Mouse (Mus musculus) neural tube, embryonic 10.5 days (tissue): ENCODE data around the gene Srsf4.
A peak's percentile ranks its signal among the peaks of the same experiment; 100 is the strongest.

Experiments
- DNase-seq: peaks from one replicate; pipeline ENCODE4 v3.0.0-alpha.2; 2017; ENCODE audit warnings: low spot score; ENCODE audit errors: extremely low spot score

The Srsf4 gene

DNA sequence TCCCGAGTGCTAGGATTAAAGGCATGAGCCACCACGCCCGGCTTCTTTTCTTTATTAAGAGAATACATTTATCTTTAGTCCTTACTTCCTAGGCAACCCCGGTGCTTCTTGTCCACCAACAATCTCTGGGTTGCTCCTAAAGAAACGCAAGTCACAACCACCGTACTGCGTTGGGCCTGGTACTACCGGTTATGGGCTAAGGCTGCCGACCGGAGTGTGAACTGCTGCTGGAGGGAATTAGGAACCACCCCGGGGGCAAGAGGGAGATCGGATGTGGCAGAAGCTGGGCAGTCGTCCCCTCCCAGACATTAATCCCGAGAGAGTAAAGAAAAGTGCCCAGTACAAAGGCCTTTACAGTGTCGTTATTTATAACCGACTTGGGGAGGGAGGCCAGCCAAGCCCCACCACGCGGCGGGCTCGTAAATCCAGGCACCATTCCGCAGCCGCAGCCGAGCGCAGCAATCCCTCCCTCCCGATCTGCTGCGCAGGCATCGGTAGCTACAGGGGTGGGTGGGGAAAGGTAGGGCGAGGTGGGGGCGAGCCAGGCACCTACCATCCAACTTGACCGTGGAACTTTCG lies 41.6 kb downstream of the Srsf4 start:
- DNase-seq: peak; percentile 67

DNA sequence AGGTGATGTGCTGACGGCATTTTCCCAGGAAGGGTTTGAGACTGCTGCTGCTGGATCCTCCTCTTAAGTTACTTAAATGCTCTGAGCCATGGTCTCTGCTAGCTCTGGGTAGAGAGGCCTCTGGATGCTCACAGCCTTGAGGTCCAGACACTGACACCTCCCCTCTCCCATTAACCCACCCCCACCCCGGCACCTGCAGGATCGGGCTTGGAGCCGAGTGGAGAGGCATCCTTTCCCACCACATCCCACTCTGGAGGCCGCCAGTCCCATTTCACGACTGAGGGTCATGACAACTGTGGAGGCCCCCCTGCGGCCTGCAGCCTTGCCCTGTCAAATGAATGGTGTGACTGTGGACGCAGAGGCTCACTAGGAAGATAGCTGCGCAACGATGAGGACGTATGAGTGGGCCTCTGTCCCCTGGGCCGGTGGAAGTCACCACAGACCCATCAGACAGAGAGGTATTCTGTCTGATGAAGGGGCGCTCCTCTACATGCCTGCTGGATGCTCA lies 42.5 kb downstream of the Srsf4 start:
- DNase-seq: peak; percentile 35

DNA sequence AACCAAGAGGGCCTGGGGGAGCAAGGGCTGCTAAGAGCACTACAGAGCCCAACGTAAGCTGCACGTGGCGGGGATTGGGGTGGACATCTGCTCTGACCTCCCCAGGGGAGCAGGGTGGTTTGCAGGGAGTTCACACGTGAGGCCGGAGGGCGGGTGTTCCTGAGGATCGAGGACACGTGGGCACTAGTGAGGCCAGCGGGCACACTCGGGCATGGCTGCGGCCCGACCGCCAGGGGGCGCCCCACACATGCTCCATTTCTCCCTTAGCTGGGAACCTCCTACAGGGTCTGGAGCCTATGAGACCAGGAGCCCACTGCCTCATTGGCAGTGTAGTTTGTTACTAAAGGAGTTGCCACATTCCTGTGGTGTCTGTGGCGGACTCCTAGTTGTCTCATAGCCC lies 43.0 kb downstream of the Srsf4 start:
- DNase-seq: peak; percentile 83

DNA sequence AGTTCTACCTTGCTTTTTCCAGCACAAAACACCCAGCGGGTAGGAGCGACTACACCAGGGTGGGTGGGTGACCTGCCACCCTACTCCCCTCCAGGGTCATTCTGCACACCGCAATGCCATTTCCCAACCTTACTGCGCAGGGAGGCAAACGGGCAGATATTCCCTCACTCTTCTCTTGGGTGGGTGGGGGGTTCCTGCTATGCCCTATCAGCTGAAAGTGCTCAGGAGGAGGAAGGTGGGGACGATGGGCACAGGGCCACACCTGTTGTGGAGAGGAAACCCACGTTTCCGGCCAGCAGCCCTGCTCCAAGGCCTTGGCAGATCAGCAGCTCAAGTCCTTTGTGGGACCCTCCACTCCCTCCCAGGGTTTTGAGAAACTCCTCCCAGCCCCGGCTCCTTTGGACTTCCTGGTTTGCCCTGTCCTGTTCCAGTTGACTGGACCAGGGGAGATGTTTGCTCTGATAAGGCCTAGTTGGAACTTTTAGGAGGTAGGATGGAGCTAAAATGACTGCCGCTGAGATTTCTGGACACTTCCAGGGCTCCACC lies 43.7 kb downstream of the Srsf4 start:
- no peak for DNase-seq

DNA sequence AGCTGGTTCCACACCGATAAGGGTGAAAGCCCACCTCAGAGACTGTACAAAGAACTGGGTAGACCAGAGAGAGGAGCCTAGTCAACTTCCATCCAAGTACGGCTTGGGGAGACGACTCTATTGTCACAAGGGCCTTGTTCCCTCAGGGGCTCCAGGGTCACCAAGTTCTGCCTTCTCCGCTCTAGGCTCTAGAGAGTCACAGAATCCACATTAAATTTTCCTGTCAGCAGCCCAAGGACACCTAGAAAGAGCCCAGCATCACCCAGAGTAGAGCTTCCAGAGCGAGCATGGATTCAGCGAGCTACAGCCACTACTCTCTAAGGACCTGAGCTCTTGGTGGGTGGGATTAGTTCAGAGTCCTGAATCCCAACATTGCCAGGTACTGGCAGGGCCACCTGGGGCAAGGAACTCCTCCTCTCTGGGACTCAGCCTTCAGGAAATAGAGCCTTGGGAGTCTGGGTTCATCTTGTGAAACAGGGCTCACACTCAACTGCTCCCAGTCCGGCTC lies 44.7 kb downstream of the Srsf4 start:
- no peak for DNase-seq

DNA sequence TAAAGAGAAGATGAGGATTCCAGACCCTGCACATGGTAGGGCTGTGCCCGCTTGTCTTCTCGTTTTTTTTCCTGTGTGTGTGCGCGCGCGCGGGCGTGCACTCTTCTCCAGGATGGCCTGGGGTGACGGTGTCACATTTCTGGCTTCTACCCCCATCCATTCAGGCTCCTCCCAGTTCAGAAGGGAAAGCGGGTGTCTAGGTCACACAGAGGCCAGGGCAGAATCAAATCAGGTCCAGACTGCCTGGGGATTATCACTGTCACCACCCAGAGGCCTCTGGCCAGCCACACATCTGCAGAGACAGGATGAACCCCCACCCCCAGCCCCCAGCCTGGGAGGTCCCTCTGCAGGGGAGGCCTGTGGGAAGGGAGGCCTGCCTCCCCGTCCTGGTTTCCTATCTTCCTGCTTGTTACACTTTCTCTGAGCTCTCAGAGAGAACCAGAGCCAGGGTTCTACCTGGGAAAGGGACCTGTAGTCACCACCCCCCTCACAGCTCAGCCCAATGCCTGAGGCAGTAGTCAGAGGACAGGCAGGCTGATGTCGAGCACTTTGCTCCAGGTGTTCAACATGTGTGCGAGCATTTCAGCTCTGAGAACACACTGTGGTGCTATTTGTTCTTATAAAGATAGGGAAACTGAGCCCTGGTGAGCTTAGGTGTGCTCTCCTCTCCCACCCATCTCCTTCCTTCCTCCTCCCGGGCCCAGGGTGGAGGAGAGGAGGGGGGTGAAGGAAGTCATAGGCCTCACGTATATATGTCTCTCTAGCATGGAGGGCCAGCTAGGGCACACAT lies 45.5 kb downstream of the Srsf4 start:
- peak; percentile 79 for DNase-seq

DNA sequence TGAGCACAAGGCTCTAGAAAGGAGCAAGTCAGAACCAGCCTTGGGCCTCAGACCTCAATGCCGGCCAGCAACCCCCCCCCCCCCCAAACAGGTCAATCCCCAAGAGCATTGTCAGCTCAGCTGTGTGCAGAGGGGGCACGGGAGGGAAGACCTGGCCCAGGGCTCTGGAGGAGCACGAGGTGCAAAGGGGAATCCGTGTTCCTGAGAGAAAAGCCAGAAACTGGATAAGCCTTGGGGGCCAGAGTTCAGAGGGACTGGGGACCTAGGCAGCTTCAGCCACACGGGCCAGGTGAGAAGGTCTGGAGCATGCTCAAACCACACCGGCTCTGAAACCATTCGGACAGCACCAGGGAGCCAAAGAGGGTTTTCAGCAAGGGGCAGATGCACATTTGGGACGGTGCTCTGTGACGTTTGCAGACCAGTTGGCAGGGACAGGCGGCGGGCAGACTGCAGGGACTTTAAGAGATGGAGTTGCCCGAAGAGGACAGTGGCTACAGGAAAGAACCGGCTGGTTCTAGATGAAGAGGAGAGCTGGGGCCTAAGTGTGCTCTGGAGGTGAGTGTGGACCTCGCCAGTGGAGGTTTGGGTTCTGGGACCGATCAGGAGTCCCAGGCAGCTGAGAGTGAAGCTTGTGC lies 46.2 kb downstream of the Srsf4 start:
- peak; percentile 53 for DNase-seq

DNA sequence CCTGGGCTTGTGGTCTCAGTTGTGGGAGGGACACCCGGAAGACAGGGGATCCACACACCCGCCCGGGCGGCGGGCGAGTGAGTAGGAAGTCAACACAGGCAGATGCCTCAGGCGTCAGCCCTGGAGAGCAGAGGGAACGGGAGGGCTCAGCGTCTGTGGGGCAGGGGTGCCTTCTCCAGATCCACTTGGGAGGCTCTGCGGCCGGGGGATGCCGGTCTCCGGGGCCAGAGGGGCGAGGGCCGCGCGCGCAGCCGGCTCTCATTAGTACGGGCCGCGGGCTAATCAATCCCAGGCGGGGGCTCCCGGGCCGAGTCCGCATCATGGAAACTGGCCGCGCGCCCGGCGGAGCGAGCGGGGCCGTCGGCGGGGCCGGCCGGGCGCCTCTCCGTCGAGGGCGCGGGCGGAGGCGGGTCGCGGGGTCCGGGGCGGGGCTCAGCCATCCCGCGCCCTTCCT lies 46.8 kb downstream of the Srsf4 start:
- peak; percentile 73 for DNase-seq

DNA sequence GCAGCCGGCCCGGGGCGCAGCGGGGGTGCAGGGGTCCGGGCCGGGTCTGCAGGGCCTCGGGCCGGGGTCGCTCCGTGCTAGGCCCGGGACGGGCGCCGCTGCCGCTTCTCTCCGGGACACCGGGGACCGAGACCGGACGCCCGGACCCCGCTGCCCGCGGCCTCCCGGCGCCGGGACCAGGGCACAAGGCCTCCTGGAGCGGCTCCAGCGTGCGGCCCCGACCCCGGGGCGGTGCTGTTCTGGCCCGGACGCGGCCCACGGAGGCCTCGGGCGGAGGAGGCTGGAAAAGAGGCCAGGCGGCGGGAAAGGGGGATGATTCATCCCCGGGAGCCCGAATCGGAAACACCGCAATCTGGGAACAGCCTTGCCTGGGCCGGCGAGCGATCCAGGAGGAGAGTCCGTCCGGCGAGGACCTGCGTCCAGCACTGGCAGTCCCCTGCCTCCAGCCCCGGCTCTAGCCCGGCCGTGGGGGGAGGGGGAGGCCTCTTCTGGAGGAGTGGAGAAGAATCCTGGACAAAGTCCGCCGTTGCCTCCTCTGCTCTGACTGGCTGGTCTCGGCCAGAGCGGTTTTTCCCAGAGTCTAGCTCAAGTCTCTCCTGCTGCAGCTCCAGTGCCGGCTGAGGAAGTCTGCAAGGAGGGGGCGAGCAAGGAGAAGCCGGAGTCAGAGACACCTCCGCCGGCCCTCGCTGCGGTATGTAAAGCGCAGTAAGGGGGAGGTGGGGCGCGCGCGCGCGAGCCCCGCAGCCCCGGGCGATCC lies 47.4 kb downstream of the Srsf4 start:
- peak; percentile 81 for DNase-seq

DNA sequence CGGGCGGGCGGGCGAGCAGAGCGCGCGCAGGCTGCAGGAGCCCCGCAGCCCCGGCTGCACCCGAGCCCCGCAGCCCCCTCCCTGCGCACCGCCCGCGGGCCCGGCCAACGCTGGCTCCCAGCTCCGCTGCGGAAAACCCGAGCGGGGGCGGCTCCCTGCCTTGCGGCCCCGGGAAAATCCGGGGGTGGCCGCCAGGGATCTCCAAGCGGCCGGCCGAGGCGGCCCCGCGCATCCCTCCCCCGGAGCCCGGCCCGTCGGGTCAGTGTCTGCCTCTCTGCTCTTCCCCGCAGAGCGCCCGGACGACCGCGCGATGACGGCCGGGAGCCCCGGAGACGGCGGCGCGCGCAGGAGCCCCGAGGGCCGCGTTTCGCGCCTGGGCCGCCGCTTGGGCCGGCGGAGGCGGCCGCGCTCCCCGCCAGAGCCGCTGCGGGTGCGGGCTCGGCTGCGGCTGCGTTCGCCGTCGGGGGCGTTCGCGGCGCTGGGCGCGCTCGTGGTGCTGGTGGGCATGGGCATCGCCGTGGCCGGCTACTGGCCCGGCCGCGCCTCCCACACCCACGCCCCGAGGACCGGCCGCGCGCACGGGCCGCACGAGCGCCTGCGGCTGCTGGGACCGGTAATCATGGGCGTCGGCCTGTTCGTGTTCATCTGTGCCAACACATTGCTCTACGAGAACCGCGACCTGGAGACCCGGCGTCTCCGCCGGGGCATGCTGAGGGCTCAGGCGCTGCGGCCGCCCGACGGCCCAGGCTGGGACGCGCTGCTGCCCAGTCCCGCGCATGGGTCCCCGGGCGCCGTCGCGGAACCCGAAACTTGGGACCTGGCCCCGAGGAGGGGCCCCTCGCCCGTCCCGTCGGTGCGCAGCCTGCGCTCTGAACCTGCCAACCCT lies 48.3 kb downstream of the Srsf4 start, which contains the start of gene Tmem200b:
Gene Tmem200b (plus strand): TSS at position 311 of the 886 bp plus-strand sequence.
- peak; percentile 54 for DNase-seq

DNA sequence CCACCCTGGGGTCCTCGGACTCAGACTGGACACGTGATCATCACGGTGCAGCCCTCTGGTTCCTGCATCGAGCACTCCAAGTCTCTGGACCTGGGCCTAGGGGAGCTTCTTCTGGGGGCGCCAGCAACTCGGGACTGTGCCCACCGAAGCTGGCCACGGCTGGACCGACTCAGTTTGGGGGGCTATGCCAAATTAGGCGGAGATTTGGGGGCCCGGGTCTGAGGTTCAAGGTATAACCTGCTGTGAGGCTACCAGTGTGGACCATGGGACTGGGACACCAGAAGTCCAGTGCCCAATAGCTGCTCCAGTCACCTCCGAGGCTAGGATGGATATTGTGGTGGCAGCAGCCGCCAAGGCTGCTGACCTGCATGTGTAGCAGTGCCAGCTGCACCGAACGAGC lies 49.0 kb downstream of the Srsf4 start:
- peak; percentile 25 for DNase-seq

DNA sequence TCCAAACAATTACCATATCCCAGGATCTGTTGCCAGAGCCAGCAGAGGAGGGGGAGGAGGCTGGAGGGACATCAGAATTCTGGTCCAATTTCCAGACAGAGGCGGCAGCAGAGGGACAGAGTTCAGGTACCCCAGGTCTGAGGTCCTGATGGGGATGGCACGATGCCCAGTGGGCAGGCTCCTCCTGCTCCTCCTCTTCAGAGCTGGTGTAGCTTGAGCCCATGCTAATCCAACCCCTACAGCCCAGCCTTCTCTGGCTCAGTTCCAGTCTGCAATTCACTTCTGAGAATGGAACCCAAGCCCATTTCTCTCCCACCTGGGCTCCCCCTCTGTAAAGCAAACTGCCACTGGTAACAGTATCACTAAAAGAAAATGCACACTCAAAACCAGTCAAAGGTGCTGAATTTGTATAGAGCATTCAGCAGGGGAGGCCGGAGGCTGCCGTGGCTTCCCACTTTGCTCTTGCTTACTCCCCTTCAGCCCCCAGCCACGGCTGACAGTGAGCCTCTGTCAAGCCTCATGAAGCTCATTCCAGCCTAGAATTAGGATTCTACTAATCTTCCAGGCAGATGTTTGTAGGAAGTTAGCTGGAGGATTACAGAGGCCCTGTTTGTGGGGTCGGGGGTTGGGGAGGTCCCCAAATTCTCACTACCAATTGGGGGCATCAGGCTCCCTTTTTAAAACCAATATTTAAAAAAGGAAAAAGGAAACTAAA lies 50.8 kb downstream of the Srsf4 start:
- DNase-seq: no peak

DNA sequence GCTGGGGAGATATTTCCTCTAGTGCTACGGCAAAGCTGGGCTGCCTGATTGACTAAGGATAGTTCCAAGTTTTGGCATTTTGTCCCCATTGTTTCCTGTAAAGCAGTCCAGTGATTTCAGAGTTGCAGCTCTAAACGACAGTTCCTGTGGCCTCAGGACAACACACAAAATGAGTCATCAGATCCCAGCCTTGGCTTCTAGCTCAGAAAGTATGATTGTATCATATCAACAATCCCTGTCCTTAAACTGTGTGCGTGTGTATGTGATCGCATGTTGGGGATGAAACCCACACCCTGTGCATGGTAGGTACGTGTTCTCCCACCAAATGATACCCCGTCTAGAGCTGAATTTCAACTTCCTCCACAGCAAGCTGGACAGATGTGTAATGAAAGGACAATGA lies 55.7 kb downstream of the Srsf4 start:
- DNase-seq: no peak

DNA sequence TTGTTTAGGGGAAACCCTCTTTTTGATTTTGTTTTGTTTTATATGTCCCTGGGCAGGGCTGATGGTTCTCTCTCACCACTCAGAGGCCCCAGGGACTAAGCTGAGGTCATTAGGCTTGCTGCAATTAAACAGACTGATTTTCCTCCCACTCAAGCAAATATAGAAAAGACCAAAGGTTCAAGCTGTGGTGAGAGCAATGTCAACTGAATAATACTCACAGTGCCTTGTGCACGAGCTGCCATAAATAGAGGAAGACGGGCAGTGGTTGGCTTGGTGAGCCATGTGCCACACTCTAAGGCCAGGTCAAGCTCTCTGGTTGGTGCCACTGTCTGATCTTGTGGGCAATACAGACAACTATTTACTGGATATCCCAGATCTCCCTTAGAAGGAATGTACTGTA lies 66.0 kb downstream of the Srsf4 start:
- no peak for DNase-seq

DNA sequence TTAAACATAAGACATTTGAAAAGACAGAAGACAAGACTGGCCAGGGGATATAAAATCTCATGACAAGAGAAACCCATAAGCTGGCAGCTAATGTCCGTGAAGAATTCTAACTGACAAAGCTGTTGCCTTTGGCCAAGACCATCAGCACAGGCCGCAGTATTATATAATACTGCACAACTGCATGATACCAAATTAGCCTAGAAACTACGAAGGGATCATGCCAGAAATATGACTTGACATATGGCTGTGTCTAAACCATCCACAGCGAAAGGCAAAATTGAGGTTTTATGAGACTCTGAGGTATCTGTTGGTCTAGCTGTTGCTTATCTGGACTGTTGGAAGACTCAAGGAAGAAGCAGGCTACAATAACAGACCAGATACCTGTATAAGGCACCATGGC lies 67.4 kb downstream of the Srsf4 start:
- no peak for DNase-seq

DNA sequence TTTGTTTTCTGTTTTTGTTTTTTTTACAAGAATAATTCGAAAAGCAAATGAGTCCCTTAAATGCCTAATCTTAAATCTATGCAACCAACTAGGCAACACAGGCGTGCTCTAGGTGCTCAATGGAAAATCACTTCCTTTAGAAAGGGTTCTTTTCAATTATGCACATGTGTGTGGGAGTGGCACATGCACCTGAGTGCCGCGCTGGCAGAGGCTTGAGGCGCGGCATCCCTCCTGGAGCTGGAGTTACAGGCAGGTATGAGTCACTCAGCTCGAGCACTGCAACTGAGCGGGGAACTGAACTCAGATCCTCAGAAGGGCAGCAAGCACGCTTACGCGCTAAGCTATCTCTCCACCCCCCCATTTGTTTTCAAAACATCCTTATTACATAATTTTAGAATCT lies 74.4 kb downstream of the Srsf4 start:
- no peak for DNase-seq

DNA sequence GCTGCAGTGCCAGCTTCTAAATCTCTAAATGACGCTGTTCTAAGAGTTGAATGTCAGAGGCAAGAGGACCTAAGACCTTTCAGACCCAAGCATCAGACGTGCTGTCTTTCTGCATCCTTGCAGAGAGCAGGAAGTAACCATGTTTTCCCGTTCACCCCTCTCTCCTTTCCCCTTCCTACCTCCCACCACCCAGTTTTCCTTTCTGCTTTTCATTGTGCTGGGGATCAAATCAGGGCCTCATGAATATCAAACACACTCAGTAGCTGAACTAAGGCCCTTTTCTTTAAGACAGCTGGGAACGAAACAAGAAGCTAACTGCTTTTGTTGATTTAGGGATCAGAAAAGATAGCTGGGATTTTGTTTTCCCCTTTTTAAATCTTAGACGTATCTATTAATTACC lies 76.5 kb downstream of the Srsf4 start:
- DNase-seq: no peak

DNA sequence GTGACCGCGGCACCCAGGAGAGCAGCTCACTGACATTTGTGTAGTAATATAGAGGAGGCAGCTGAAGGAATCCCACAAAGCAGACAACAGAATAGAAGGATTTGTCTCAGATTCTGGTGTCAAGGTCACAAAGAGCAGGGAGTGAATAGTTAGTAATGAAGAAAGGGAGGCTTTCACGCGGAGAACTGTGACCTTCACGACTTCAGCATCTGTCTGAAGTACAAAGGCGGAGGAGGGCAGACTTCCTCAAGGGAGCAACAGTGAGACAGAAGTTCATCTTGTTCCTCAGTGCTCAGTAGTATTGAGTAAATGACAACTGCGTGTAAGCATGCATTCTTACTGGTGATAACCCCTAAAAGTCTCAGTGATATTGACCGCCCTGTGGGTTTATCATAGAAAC lies 77.2 kb downstream of the Srsf4 start:
- DNase-seq: no peak
